Mouse (Mus musculus) liver, adult 2 months (tissue): ENCODE measurements around the gene Lmx1b.

Experiments
- CTCF ChIP-seq: fragments of 200-500 bp; IDR thresholded peaks from 2 replicates; pipeline ENCODE4 v1.5.1; 2011; ENCODE audit warnings: low read depth, low read length, control low read depth
- POLR2A ChIP-seq: fragments of 200-500 bp; IDR thresholded peaks from 2 replicates; pipeline ENCODE4 v1.6.1; 2011; ENCODE audit warnings: low read length, control low read depth; ENCODE audit not compliant: insufficient read depth; ENCODE audit errors: extremely low read depth

DNA sequence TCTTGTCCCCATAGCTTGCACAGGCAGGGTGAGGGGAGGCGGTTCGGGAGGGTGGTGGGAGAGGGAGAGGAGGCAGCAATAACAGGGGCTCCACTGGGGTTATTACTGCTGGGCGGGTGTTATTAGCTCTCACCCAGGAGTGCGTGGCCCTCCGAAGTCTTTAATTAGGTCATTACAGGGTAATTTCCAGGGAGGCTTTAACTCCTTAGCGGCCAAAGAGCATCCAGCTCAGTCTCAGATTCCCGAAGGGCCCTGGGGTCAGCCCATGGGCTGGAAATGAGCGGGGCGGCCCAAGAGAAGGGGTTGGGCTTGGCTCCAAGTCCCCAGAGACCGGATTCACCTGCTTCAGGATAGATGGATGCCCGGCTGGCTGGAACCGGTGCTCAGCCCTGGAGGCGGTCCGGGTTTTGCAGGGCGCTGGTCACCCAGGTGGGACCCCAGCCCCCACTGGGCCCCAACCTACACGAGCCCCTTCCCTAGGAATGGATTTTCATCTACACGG lies 24.4 kb downstream of the Lmx1b start:
- TF ChIP-seq CTCF (no peak), POLR2A (no peak)
